Mouse (Mus musculus) G1E (cell line): ENCODE data around the gene Ap1s2.

Experiments used
- CTCF ChIP-seq: IDR thresholded peaks from 2 replicates; pipeline ENCODE4 v1.5.1; 2012; ENCODE audit warnings: low read depth, low read length, inconsistent platforms, mixed read lengths
- GATA1 ChIP-seq: IDR thresholded peaks from 2 replicates; pipeline ENCODE4 v1.6.1; 2012; ENCODE audit warnings: borderline replicate concordance, low read length, inconsistent platforms, mixed read lengths
- TAL1 ChIP-seq: conservative IDR thresholded peaks from 2 replicates; pipeline ENCODE4 v1.6.1; 2012; ENCODE audit warnings: low read depth, low read length, inconsistent platforms, mixed read lengths

- no peak for TF ChIP-seq GATA1
- no peak for TF ChIP-seq TAL1
- no peak for TF ChIP-seq CTCF
Measured at GRCm38 (mm10) chrX:163885539-163885981, 23.3 kb upstream of the Ap1s2 start.
